Mouse (Mus musculus) cerebellum, adult 8-10 months (tissue): ENCODE data around the gene Trpv4.
A peak's percentile ranks its signal among the peaks of the same experiment; 100 is the strongest.

ENCODE experiments used
- DNase-seq: peaks from one replicate; pipeline ENCODE4 v3.0.0; 2022

Gene Trpv4

DNA sequence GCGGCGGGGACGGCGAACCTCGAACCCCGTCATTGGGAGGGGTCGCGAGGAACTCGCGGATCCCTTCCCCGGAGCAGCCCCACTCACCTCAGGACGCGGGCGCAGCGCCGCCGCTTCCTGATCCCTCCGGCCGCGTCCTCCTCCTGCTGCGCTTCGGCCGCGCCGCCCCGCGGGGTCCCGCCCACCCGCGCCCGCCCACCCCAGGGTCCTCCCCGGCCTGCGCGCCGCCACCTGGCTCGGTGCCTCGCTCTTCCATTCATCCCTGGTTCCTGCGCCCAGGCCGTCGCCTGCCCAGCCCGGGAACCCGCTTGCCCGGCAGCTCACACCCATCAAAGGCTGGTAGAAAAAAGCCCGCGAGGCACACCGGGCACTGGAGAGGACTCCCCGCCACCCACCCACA lies at the start of gene Trpv4:
Gene Trpv4, minus strand, starts transcription at position 167 of the 400 bp plus-strand sequence.
- no peak for DNase-seq

DNA sequence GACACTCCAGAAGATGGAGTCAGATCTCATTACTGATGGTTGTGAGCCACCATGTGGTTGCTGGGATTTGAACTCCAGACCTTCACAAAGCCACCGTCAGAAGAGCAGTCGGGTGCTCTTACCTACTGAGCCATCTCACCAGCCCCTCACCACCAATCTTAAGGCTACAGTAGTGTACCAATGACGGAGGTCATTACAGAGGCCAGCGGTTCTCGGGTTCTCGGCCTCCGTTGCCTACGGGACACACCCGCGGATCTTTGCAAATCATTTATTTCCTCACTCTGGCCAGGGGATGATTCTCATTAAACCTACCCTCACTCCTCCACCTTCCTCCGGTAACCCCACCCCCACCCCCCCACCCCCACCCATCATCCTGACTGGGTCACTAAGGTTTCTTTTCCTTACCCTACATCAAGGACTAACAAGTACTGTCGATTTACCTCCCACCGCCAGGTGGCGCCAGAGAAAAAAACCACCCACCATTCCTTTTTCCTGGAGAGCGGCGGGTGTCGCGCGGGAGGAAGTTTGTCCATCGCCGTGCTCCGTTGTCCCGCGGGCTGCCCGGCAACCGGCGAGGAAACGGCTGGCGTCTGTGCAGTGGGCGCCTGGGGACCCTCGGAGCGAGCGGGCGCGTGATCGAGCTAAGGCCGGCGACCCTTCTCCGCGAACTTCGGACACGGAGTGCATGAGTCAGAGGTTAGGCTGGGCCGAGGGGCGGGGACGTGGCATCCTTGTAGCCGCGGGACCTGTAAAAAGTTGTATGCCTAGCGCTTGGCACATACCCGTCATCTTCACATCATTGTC lies 49.2 kb upstream of the Trpv4 start, which contains the start of gene Tchp:
Gene Tchp, plus strand, starts transcription at position 496 of the 804 bp plus-strand sequence.
- peak; percentile 97 for DNase-seq

DNA sequence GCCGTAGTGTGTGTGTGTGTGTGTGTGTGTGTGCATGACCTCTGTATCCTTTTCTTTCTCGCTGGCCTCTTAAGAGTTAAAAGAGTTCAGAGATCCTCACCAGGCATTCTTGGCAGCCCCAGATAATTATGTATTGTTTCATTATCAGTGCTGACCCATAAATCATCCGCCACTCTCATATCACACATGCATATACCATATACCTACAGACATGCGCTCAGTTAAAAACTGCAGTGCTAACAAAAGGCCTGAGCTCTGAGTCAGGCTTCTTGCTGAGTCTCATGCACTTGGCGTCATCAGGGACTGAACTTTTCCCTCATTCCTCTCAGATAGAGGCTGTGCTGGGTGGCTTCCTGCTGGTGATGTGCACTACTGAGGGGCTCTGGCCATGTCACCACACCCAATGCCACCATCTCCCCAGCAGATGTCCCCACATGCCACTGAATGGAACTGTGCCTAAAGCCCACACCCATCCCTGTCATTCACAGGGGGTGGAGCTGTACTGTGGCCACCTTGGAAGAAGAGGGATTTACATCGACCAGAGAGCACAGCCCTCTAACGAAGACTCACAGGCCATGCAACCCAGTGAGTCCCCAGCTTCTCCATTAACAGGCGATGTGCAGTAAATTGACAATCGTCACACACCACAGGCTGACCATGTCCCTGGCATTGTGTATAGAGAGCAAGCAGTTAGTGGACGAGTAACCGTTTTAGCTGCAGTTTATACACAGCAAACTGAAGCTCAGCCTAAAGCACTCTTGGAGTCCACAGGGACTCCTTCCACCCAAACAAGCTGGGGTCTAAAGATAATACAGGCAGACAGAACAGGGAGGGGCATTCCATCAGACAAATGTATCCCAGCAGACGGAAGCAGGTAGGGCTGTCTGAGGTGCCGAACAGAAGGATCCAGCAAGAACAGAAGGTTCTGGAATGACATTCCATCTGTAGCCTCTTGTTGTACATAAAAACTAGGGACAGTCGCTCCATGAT lies 44.5 kb upstream of the Trpv4 start:
- DNase-seq, result no peak

DNA sequence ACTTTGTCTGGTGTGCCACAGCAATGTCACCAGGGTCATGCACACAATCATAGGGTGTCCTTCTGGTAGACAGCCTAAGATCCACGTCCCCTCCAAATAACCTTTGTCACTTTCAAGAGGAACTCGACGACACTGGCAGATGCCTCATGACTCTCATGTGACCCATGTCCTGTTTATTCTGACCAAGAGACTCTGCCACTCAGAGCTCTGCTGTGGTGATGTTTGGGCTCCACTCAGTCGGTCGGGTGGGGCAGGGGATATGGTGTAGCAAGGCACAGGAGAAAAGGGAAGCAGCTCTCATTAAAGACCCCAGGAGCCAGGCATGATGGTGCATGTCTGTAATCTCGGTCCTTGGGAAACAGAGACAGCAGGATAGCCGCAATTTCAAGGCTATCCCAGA lies 40.8 kb upstream of the Trpv4 start:
- no peak for DNase-seq

DNA sequence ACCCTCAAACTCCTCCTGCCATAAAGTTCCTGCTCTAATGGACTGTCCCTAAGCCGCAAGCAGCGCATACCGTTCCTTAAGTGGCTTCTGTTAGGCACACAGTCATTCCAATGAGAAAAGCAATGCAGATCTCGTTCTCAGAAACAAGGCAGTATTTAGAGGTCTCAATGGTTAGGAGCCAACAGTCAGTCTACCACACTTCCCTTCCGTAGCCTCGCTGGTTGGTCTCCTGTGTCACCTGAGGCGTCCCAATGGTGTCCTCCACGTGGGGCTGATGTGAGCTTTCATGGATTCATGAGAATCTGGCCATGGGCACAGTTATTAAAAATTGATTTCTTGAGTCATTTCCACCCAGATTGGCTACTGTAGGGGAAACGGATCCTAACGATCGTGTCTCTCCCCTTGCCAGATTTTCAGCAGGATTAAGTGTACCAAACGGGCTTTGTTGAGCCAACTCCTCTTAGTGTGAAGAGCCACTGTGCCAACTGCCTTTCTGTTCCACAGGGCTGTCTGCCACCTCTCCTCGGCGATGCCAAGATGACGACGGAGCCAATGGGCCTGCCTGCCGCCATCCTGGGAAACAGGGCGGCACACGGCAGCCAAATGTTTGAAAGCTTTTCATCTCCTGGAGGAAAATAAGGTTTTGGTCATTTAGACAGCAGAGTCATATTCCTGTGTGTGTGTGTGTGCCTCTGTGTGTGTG lies 40.0 kb upstream of the Trpv4 start:
- DNase-seq, result peak; percentile 93

DNA sequence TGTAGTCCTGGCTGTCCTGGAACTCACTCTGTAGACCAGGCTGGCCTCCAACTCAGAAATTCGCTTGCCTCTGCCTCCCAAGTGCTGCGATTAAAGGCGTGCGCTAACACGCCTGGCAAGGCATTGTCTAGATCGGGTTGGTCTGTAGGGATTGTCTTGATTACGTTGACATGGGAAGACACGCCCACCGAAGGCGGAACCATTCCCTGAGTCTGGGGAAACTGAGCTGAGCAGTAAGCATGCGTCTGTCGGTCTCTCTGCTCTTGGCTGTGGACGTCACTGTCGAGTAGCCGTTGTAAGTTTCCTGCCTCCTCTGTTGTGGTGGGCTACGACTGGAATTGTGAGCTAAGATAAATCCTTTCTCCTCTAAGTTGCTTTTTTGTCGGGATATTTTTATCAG lies 38.7 kb upstream of the Trpv4 start:
- no peak for DNase-seq

DNA sequence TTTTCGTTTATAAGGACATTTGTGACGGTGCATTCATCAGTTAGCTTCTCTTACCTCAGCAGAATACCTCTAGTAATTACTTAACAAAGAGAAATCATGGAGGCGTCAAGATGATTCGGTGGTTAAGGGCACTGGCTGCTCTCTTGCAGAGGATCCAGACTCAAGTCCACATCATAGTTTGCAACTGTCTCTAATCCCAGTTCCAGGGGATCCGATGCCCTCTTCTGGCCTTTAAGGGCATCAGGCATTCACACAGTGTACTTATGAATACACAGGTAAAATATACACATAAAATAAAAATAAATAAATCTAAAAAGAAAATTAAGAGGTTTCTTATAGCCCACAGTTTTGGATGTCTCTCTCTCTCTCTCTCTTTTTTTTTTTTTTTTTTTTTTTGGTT lies 37.6 kb upstream of the Trpv4 start:
- no peak for DNase-seq

DNA sequence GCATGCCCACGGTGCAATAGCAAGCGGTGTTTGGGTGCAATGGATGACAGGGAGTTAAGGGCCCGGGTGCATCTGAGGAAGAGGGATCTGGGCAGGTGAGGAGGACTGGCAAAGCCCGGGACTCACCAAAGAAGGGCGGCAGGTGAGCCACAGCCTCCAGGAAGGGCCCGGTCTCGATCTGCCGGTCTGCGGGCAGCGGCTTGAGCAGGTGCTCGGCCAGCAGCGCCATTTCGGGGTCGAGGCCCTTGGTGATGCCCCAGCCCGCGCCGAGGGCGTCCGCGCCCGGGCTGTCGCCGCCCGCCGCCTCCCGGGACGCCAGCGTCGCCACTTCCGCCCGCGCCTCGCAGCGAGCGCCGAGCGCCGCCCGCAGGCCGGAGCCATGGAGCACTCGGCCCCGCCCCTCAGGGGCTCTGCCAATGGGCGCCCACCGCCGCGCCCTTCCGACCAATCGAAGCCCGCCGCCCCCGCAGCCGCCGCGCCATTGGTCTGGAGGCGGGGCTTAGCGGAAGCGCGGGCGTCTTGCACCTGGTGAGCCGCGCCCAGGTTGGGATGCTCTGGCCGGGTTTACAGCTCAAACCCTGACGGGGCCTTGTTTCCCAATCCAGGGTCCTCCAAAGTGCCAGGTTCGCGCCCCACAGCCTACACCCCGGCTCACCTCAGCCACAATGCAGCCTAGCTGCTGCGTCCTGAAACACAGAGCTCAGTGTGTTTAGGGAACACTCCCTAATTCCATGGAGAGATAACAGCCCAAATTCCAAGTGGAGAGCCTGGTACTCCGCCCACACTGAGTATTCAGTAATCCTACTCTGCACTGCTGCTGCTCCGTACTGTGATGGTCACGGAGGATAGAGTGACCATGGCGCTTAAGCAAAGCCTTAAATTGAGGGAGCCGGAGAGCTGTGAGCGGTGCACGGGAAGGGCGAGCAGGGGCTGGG lies 32.7 kb upstream of the Trpv4 start, which contains the start of gene Gltp:
Gene Gltp, minus strand, starts transcription at position 352 of the 935 bp plus-strand sequence.
- peak; percentile 93 for DNase-seq

DNA sequence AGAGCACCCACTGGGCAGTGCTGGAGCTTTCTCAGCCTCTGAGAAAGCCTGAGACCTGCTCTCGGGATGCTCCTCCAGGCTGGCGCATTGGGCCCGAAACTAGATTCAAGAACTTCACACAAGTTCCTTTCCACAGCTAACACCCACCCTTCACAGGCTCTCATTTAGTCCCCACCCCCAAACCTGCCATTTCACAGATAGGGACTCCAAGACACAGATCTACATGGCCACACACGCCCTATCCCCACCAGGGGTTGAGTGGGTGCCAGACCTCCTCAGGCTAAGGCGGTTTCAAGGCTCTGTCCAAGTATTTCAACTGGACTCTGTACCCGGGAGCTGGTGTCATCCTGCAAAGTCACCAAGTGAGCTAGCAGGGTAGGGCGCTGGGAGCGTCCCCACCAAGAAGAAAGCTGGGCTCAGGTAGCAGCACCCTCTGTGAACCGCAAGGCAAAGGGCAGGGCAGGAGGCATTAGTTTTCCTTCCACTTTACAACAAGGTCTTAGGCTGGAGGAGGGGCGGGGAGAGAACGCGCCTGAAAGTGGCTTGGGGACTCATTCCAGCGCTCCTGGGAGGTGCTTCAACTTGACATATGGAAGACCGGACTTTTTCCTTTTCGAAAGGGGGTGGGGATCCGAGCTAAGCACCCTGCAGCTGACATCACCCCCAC lies 31.6 kb upstream of the Trpv4 start:
- no peak for DNase-seq

DNA sequence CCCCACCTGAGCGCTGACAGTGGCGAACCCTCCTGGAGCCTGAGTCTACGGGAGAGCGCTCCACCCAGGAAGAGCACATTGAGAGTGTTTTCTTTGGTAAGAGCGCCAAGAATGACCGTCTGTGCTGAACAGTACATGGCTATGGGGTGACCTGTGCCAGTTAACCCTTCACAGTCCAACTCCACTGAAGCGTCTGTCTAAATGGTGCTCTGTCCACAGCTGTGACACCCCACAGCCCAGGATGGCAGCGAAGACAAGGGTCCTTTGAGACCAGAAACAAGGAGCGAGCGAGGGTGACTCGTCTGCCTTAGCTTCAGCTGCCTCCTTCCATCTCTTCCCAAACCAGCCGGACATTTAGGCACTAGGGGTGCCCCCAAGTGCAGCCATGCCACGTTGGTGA lies 30.5 kb upstream of the Trpv4 start:
- no peak for DNase-seq

DNA sequence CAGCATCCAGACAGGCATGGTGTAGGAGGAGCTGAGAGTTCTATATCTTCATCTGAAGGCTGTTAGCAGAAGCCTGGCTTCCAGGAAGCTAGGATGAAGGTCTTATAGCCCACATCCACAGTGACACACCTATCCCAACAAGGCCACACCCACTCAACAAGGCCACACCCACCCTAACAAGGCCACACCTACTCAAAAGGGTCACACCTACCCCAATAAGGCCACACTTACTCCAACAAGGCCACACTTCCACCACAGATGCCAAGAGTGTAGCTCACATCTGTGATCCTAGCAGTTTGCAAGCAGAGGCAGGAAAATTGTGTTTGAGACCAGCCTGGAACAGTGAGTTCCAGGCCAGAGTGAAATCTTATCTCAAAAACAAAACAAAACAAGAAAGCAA lies 29.7 kb upstream of the Trpv4 start:
- no peak for DNase-seq

DNA sequence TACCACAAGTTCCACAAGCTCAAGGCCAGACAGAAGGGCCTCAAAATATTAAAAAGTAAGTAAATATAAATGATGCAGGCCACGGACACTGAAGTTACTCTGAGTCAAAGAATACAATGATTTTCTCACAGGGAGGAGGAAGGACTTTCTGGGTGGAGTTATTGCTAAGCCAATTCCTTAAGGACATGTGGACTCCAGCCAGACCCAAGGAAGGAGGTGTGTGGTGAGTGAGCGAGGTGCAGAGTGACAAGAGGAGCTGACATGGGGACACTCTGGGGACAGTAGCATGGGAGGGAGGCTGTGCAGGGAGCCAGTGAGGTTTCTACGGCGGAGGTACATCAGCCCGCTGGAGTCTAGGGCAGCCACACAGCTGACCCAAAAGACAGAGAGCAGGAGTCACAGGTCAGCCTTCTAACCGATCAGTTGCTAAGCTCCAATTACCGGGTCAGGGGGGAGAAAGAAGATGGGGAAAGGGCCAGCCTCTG lies 28.5 kb upstream of the Trpv4 start:
- no peak for DNase-seq

DNA sequence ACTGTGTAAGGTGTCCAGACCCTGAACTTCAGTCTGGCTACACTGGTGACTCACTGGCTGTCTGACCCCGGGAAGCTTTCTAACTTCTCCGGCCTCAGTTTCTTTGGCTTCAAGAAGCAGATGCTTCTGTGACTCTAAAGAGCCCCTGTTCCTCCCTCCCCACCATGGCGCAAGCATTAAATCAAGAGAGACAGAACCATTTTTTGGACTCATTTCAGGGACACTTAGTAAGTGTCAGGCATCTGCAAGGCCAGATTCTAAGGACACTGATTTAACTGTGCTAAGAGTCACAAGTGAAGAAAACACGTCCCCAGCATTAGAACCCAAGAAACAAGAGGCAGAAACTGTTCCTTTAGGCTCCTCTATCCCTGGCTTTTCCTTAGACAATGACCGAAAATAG lies 27.8 kb upstream of the Trpv4 start:
- no peak for DNase-seq

DNA sequence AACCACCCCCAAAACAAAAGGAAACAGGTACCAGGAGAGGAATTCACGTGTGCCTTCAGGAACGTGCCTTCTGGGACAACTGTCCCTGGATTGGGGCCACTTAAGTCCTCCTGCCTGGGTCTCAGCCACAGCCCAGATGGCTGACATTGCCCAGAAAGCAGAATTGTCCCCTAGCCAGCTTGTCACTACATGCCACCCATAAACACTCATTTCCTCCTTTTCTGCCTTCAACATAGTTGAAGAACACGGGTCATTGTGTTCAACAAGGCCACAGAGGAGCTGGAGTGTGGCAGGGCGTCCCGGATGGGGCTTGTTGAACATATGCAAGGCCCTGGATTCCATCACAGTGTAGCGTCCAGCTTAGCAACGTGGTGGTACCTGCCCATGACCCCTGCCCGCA lies 23.5 kb upstream of the Trpv4 start:
- DNase-seq, result peak; percentile 63

DNA sequence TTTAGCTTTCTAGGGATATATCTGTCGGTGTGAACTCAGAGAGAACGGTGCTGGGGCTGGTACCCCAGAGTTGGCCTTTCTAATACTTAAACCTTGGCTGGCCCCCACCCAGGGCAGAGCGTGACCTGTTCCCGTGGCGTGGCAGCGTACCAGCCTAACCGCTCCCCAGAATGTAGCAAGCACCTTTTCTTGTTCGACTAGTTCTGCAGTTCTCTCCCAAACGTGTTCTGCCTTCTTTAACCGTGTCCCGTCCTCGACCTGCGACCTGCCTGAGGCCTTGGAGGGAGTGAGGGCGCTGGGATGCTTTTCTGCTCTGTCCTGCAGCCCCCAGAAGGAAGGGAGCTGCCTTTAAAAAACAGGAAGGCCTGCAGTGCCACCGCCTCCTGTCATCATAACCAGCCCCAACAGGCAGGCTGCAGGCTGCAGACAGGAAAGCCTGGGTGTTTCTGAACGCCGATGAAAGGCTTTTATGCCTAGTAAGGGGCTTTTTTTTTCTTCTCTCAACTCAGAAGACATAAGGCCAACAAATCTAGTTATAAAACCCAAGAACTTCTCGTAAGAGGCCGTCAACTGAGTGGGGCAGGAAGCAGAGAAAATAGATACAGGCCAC lies 22.6 kb upstream of the Trpv4 start:
- DNase-seq, result no peak

DNA sequence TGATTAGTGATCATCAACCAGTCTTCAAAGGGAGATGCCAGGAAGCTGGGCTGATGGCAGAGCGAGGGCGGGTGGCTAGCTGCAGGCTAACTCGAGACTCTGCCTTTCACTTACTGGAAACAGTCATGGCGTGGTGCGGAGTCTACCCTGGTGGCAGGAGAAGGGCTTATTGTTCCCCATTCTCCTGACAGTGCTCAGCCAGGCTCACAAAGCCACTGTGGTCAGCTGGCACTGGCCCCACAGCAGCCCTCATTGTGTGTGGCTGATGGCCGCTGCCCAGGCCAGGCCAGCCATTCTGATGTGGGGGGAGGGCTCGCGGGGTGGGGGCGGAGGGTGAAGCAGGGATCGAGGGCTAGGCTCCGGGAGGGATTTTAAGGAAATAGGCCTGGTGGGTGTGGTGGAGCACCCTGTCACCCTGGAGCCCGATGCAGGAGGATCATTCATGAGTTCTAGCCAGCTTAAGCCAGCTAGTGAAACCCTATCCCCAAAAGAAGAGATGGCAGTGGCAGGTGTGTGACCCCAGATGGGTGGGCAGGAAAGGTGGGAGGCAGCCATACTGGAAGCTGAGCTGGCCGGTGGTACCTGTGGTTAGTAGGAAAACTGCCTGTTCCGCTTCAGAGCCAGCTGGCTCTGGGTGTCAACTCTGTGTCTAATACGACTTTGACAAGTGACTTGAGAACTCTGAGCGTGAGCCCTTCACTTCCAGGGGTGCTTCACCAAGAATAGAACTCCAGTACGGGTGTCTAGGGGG lies 21.8 kb upstream of the Trpv4 start:
- no peak for DNase-seq

DNA sequence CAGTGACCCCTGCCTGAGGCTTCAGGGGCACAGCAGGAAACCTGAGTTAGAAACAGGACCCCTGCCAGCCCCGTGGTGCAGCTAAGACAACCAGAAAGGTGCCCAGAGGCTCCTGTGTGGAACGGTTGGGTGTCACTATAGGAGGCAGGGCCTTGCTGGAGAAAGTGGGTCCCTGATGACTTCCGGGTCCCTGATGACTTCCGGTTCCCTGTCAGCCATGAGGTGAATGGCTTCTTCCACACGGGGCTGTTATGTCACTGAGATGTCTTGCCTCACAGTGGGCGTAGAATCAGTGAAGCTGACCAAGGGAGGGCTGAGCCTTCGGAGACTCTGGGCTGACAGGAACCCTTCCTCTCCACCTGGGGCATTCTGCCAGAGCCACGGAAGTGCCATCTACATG lies 16.4 kb upstream of the Trpv4 start:
- DNase-seq, result no peak

DNA sequence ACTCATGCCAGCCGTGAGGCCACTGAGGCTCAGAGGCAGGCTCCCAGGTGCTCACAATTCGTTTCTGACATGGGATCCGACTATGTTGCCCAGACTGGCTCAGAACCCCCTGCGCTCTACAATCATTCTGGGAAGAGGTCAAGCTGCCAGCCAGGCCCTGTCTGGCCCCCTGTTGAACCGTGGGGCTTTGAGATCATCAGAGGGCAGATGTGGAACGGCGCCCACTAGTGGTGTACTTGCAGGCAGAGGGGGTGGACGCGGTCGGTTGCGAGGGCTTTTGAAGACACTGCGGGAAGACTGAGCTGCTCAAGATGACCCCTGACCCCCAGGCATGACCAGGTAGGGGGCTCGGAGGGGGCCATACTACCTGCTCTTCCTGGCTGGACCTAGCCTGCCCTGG lies 14.9 kb upstream of the Trpv4 start:
- no peak for DNase-seq

DNA sequence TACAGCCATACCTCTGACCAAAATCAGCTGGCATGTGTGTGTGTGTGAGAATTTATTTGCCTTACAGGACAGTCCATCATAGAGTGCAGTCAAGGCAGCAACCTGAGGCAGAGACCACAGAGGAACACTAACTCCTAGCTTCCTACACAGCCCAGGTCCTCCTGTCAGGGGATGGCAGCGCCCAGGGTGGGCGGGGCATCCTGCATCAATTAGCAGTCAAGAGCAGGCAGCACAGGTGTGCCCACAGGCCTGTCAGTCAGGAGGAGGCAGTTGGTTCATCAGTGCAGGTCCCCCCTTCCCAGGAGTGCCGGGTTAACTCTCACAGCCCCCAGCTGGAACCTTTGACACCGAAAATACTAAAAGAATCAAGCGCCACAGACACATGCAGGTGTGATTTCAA lies 10.8 kb upstream of the Trpv4 start:
- no peak for DNase-seq
